Mouse (Mus musculus) central nervous system, embryonic 14 days (tissue): ENCODE measurements around the gene Basp1. TPM values are rescaled to one million over a fixed set of nuclear protein-coding genes. Genes with fewer than 3 reads are reported as not detected.

Experiments
- polyA plus RNA-seq: library from polyadenylated mRNA; depleted of rRNA; stranded (reverse); fragments of >200 nt; gene quantifications from 2 replicates; pipeline ENCODE4 v1.2.3, GENCODE M21; 2012; rRNA removed

The Basp1 gene
- polyA plus RNA-seq, result 683 and 722 TPM in 2 replicates

DNA sequence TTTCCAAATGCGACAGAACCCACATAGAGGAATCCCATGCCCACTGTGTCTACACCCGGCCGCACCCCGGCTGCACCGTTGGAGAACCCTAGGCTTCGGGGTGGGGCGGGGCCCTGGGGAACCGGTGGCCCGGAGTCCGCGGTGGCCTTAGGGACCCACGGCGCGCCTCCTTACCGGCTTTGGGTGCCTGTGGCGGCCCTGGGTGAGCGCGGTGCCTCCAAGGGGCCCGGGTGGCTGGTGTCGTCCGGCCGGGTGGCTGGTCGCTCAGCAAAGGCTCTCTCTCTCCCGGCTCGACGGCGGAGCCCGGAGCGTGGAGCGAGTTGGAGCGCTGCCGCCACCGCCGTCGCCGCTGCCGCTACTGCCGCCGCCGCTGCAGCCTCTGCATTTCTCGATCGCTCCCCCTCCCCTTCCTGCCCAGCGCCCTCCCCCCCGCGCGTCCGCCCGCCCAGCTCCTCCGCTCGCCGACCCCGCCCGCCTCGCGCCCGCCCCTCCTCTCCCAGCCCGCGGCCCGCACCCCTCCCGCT is at the start of gene Basp1:
Gene Basp1, minus strand, starts transcription at position 387 of the 524 bp plus-strand sequence.

Other genes with a start within 250 kb of the Basp1 start
- gene Myo10, start 208.8 kb upstream of the Basp1 start, polyA plus RNA-seq, result 28.6 and 36.6 TPM in 2 replicates